Mouse (Mus musculus) CD4-positive, CD25-positive, alpha-beta regulatory T cell (primary cell): Measurements from ENCODE around the gene Dnah10. TPM values are rescaled to one million over a fixed set of nuclear protein-coding genes. Genes with fewer than 3 reads are reported as not detected.

Experiments used
- polyA plus RNA-seq: library from polyadenylated mRNA; unstranded; fragments of 100-300 nt; shearing (Covaris generic); gene quantifications from one replicate; pipeline ENCODE4 v1.2.1, GENCODE M21; 2017

Dnah10 gene
- polyA plus RNA-seq = not detected

DNA sequence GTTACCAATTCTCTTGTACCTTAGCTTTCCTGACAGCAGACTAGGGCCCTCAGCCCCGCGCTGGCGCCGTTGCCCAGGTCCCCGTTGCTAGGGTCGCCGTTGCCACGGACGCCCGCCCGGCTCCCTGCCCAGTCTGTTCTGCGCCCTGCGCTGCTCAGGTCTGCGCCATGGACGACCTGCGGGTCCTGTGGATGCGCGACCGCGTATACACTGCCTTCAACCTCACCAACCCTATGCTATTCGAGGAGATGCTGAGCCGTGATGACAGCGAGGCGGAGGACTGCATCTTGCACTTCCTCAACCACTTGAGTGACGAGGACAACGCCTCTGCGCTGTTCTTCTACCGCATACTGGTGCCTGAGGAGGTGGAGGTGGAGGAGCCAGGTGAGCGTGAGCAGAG is at the start of gene Dnah10:
TSS of gene Dnah10 (plus strand) at position 89 of the 400 bp plus-strand sequence.

DNA sequence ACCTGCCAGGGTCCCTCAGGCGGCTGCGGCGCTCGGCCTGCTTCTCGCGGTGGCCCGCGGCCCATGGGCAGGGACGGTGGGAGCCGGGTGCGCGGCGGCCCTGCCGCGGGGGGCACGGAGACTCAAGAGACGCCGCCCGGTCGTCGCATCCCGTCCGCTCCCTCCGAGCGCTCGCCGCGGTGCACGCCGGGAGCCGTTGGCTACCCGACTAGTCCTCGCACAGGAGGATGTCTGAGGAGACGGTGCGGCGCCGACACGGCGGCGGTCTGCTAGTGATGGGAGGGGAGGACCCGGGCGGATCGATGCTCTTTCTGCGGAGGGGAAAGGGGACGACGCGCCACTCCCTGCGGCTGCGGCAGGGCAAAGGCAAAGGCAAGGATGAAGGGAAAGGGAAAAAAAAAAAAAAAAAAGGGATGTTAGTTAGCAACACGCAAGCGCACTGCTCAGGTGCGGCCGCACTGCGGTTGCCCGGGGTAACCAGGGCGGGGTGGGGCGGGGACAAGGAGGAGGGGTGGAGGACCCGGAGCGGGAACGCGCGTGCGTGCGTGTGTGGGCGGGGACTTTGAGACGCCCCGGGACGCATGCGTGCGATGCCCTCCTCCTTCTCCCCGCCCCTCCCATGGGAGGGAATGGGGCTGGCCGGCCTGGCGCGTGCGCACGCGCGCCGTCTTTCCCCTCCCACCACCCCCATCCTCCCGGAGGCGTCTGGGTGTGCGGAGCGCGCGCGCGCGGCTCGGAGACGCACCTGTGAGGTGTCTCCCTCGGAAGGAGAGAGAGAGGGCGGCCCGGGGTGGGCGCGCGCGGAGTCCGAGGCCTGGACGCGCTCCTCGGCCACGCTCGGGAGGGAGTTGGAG is 137.4 kb downstream of the Dnah10 start, which contains the start of the genes Ccdc92 and Zfp664:
TSS of gene Ccdc92 (minus strand) at position 412 of the 854 bp plus-strand sequence.
TSS of gene Zfp664 (plus strand) at position 679 of the 854 bp plus-strand sequence.

Other genes with a start within 250 kb of the Dnah10 start
- gene Rilpl2, start 246.7 kb upstream of the Dnah10 start, polyA plus RNA-seq = 57.5 TPM
- gene Snrnp35, start 242.0 kb upstream of the Dnah10 start, polyA plus RNA-seq = 7.7 TPM
- gene Rilpl1, start 193.7 kb upstream of the Dnah10 start, polyA plus RNA-seq = 3.2 TPM
- 515 TPM for gene Tmed2, start 184.4 kb upstream of the Dnah10 start, polyA plus RNA-seq
- gene Ddx55, start 172.2 kb upstream of the Dnah10 start, polyA plus RNA-seq = 20.1 TPM
- gene Eif2b1, start 146.0 kb upstream of the Dnah10 start, polyA plus RNA-seq = 44.4 TPM
- 50.9 TPM for gene Gtf2h3, start 145.9 kb upstream of the Dnah10 start, polyA plus RNA-seq
- 90.5 TPM for gene Atp6v0a2, start 96.5 kb upstream of the Dnah10 start, polyA plus RNA-seq
- gene Ccdc92, start 137.3 kb downstream of the Dnah10 start, polyA plus RNA-seq = 24.9 TPM
- gene Zfp664, start 137.6 kb downstream of the Dnah10 start, polyA plus RNA-seq = 30.1 TPM